ENCODE assay signal across 10 mouse cellular contexts in genomic region chr2:144329937-144330336, GRCm38 (mm10). TPM values are rescaled to one million over a fixed set of nuclear protein-coding genes. Genes with fewer than 3 reads are reported as not detected.
DNase-seq lines count a peak whose midpoint lies in the region; ATAC-seq and TF ChIP-seq lines count a peak whose summit lies in the region.
"Had no signal": no experiment of that assay in that cellular context is flagged by ENCODE, and none has a peak within 500 bp of the region (broad histone marks: within the 10 kb centered on the region; RNA-seq: fewer than 3 reads in every experiment).

No protein-coding gene starts in this region.

- H3K27ac ChIP-seq in heart, embryonic 13.5 days (replicated peaks): no peak overlapping the region
- H3K27ac ChIP-seq in CH12.LX (ENCODE audit: insufficient read depth, low read depth): no peak overlapping the region
- no peak overlapping the region for H3K27ac ChIP-seq in forebrain, embryonic 13.5 days
- no peak overlapping the region for H3K27ac ChIP-seq in liver, embryonic 13.5 days
- H3K27ac ChIP-seq: layer of hippocampus, adult 2 months had no signal

- no peak for TF ChIP-seq RAD21 in CH12.LX (IDR thresholded peaks at IDR 0.05; ENCODE audit: low read depth, low read length)

- no peak for DNase-seq in heart, postnatal 14 days
- DNase-seq in CH12.LX (ENCODE audit: extremely low read depth): no peak
- no peak for DNase-seq in liver, embryonic 13.5 days
- no peak for DNase-seq in spleen, postnatal 10 days (ENCODE audit: low spot score in 2 of 2)
- no peak for DNase-seq in adrenal gland, adult 18-20 months (ENCODE audit: low spot score in 2 of 2)

- intact Hi-C loops in heart, postnatal 14 days (cut with DNase I): no loop called here

- H3K79me2 ChIP-seq in CH12.LX (replicated peaks; ENCODE audit: control insufficient read depth, extremely low read depth, insufficient read depth, poor library complexity, severe bottlenecking): no peaks in the 10 kb centered on the region

- no peak for TF ChIP-seq POLR2A in CH12.LX (IDR thresholded peaks at IDR 0.05; ENCODE audit: low read depth, low read length)

- peaks cover 94% of the 10 kb centered on the region for H3K27me3 ChIP-seq in heart, embryonic 13.5 days (replicated peaks)
- H3K27me3 ChIP-seq in CH12.LX (replicated peaks): no peaks in the 10 kb centered on the region
- peaks cover 80% of the 10 kb centered on the region for H3K27me3 ChIP-seq in forebrain, embryonic 13.5 days
- H3K27me3 ChIP-seq in liver, embryonic 13.5 days: peaks cover 83% of the 10 kb centered on the region

- H3K36me3 ChIP-seq in heart, embryonic 13.5 days: no peaks in the 10 kb centered on the region
- H3K36me3 ChIP-seq in CH12.LX (replicated peaks in 1 of 2; ENCODE audit: control insufficient read depth in 1 of 2, insufficient read depth in 1 of 2, low read length in 1 of 2): no peaks in the 10 kb centered on the region
- no peaks in the 10 kb centered on the region for H3K36me3 ChIP-seq in forebrain, embryonic 13.5 days (ENCODE audit: poor library complexity, severe bottlenecking)
- no peaks in the 10 kb centered on the region for H3K36me3 ChIP-seq in liver, embryonic 13.5 days

- ATAC-seq in heart, embryonic 13.5 days (ENCODE audit: extremely low read depth, insufficient number of reproducible peaks, low FRiP score, low TSS enrichment): no peak
- no peak for ATAC-seq in forebrain, embryonic 13.5 days
- no peak for ATAC-seq in liver, embryonic 13.5 days (ENCODE audit: low read depth)
- no peak for ATAC-seq in megakaryocyte-erythroid progenitor cell, adult 5-6 weeks (replicated peaks; ENCODE audit: low FRiP score, low TSS enrichment, poor library complexity, severe bottlenecking)

- dilution Hi-C loops in CH12.LX (cut with MboI; ENCODE audit: extremely low pct_ligation_motif_present, extremely low pct_unique_long_range_greater_than_20kb, low sequenced_read_pairs): no loop called here

- no peaks in the 10 kb centered on the region for H3K9me3 ChIP-seq in heart, embryonic 13.5 days
- peaks cover 17% of the 10 kb centered on the region for H3K9me3 ChIP-seq in CH12.LX (replicated peaks; ENCODE audit: low read length)
- H3K9me3 ChIP-seq in forebrain, embryonic 13.5 days (replicated peaks): no peaks in the 10 kb centered on the region
- no peaks in the 10 kb centered on the region for H3K9me3 ChIP-seq in liver, embryonic 13.5 days (replicated peaks)

- H3K9ac ChIP-seq in heart, embryonic 13.5 days: no peak overlapping the region
- no peak overlapping the region for H3K9ac ChIP-seq in CH12.LX (ENCODE audit: insufficient read depth, low read depth)
- H3K9ac ChIP-seq in forebrain, embryonic 13.5 days: no peak overlapping the region
- no peak overlapping the region for H3K9ac ChIP-seq in liver, embryonic 13.5 days

- H3K4me3 ChIP-seq in heart, embryonic 13.5 days: peak overlapping the region; percentile 64
- no peak overlapping the region for H3K4me3 ChIP-seq in CH12.LX (replicated peaks in 1 of 3; ENCODE audit: low read depth in 2 of 3, low read length in 2 of 3, poor library complexity in 1 of 3)
- peak overlapping the region; percentile 49 for H3K4me3 ChIP-seq in forebrain, embryonic 13.5 days
- peak overlapping the region; percentile 52; the same call in 1 of the 2 replicates for H3K4me3 ChIP-seq in liver, embryonic 13.5 days (replicated peaks)

- WGBS in heart, embryonic 13.5 days: 2% methylated on average over 10 of the region's 10 CpGs
- WGBS in forebrain, embryonic 13.5 days: 2% methylated on average over 10 of the region's 10 CpGs
- 7% methylated on average over 10 of the region's 10 CpGs for WGBS in liver, embryonic 13.5 days (ENCODE audit: insufficient replicate concordance)

- H3K4me2 ChIP-seq in heart, embryonic 13.5 days: peak overlapping the region; percentile 92
- H3K4me2 ChIP-seq in CH12.LX (ENCODE audit: insufficient read depth, low read depth, poor library complexity, severe bottlenecking): 0 out of 2 replicates have a peak overlapping the region, but pooled peaks have one; percentile 7
- 0 out of 2 replicates have a peak overlapping the region, but pooled peaks have one; percentile 91 for H3K4me2 ChIP-seq in forebrain, embryonic 13.5 days
- H3K4me2 ChIP-seq in liver, embryonic 13.5 days: no peak overlapping the region

- peaks cover 41% of the 10 kb centered on the region for H3K4me1 ChIP-seq in heart, embryonic 13.5 days
- peaks cover 3 to 7% of the 10 kb centered on the region in 2 experiments for H3K4me1 ChIP-seq in CH12.LX (ENCODE audit: control insufficient read depth in 1 of 2, insufficient read depth in 2 of 2)
- peaks cover 32% of the 10 kb centered on the region for H3K4me1 ChIP-seq in forebrain, embryonic 13.5 days
- peaks cover 21% of the 10 kb centered on the region for H3K4me1 ChIP-seq in liver, embryonic 13.5 days (replicated peaks)

- in situ Hi-C loops in CH12.LX (cut with MboI; ENCODE audit: low pct_ligation_motif_present, low pct_unique_long_range_greater_than_20kb, low sequenced_read_pairs): no loop called here

- TF ChIP-seq CTCF in CH12.LX (conservative IDR thresholded peaks at IDR 0.05 in 1 of 2, IDR thresholded peaks at IDR 0.05 in 1 of 2; ENCODE audit: low read depth in 2 of 2, low read length in 2 of 2): no peak

- TF ChIP-seq EP300 in CH12.LX (IDR thresholded peaks at IDR 0.05; ENCODE audit: low read length): no peak

TF ChIP-seq in CH12.LX, 34 proteins besides CTCF, POLR2A, EP300 and RAD21 (continues in another document):
- TF ChIP-seq MYC (IDR thresholded peaks at IDR 0.05; ENCODE audit: low read depth, low read length): no peak
- TF ChIP-seq MAFK (IDR thresholded peaks at IDR 0.05; ENCODE audit: insufficient replicate concordance, low read length): no peak

RNA-seq across cellular contexts. Expression of gene Ovol2, which starts 2.0 kb away (rescaled TPM):
- 0.13 and 0.24 TPM in 2 replicates for polyA plus RNA-seq in heart, embryonic 13.5 days (2015; fragmentation: Nextera tagmentation; extraction: Ambion mirVana)
- total RNA-seq in heart, postnatal 14 days (2021): not detected
- not detected in 2 replicates for total RNA-seq in CH12.LX (2012; rRNA removed)
- total RNA-seq in CH12.LX (2014; rRNA removed): not detected in 2 replicates
- polyA plus RNA-seq in CH12.LX (2012; ENCODE audit: insufficient read length, low read depth): not detected in 2 replicates
- not detected in 2 replicates for polyA plus RNA-seq in forebrain, embryonic 13.5 days (2015; fragmentation: Nextera tagmentation; extraction: Ambion mirVana)
- not detected in 2 replicates for polyA plus RNA-seq in liver, embryonic 13.5 days (2015; fragmentation: Nextera tagmentation; extraction: Ambion mirVana)
- not detected for total RNA-seq in adrenal gland, adult 18-20 months (2021)
- total RNA-seq in megakaryocyte-erythroid progenitor cell, adult 5-6 weeks (2014; fragmentation: Nextera tagmentation): not detected in 2 replicates
- total RNA-seq in megakaryocyte-erythroid progenitor cell, adult 5-6 weeks (2017): not detected in 2 replicates

RNA-seq across cellular contexts. Expression of gene Kat14, which starts 38.8 kb away (rescaled TPM):
- 24.7 and 27.9 TPM in 2 replicates for polyA plus RNA-seq in heart, embryonic 13.5 days (2015; fragmentation: Nextera tagmentation; extraction: Ambion mirVana)
- total RNA-seq in heart, postnatal 14 days (2021): 10 to 100 TPM; 23.7 to 25.0 TPM
- 25.7 and 30.9 TPM in 2 replicates for total RNA-seq in CH12.LX (2012; rRNA removed)
- total RNA-seq in CH12.LX (2014; rRNA removed): 24.3 and 25.9 TPM in 2 replicates
- 54.4 and 56.2 TPM in 2 replicates for polyA plus RNA-seq in CH12.LX (2012; ENCODE audit: insufficient read length, low read depth)
- 29.8 and 39.3 TPM in 2 replicates for polyA plus RNA-seq in forebrain, embryonic 13.5 days (2015; fragmentation: Nextera tagmentation; extraction: Ambion mirVana)
- 20.7 and 21.1 TPM in 2 replicates for polyA plus RNA-seq in liver, embryonic 13.5 days (2015; fragmentation: Nextera tagmentation; extraction: Ambion mirVana)
- 10 to 100 TPM; 21.9 to 23.1 TPM for total RNA-seq in adrenal gland, adult 18-20 months (2021)
- 62.3 and 96.4 TPM in 2 replicates for total RNA-seq in megakaryocyte-erythroid progenitor cell, adult 5-6 weeks (2014; fragmentation: Nextera tagmentation)
- 29.8 and 33.6 TPM in 2 replicates for total RNA-seq in megakaryocyte-erythroid progenitor cell, adult 5-6 weeks (2017)

RNA-seq across cellular contexts. Expression of gene Pet117, which starts 38.9 kb away (rescaled TPM):
- 0.90 and 1.3 TPM in 2 replicates for polyA plus RNA-seq in heart, embryonic 13.5 days (2015; fragmentation: Nextera tagmentation; extraction: Ambion mirVana)
- total RNA-seq in heart, postnatal 14 days (2021): 1 to 10 TPM; 6.1 to 9.5 TPM
- total RNA-seq in CH12.LX (2012; rRNA removed) (not detected in 2 replicates), CH12.LX (2014; rRNA removed) (not detected in 2 replicates)
- polyA plus RNA-seq in CH12.LX (2012; ENCODE audit: insufficient read length, low read depth): 12.3 and 14.5 TPM in 2 replicates
- polyA plus RNA-seq in forebrain, embryonic 13.5 days (2015; fragmentation: Nextera tagmentation; extraction: Ambion mirVana): 2.8 and 3.6 TPM in 2 replicates
- polyA plus RNA-seq in liver, embryonic 13.5 days (2015; fragmentation: Nextera tagmentation; extraction: Ambion mirVana): 2.8 and 4.4 TPM in 2 replicates
- 1 to 10 TPM; 5.2 to 8.5 TPM for total RNA-seq in adrenal gland, adult 18-20 months (2021)
- not detected in 2 replicates for total RNA-seq in megakaryocyte-erythroid progenitor cell, adult 5-6 weeks (2014; fragmentation: Nextera tagmentation)
- total RNA-seq in megakaryocyte-erythroid progenitor cell, adult 5-6 weeks (2017): 2.4 TPM in 1 of 2 replicates, not detected in the other
- polyA plus RNA-seq: brain, embryonic 14.5 days had no signal

RNA-seq across cellular contexts. Expression of gene Snx5, which starts 59.2 kb away (rescaled TPM):
- 90.9 and 96.3 TPM in 2 replicates for polyA plus RNA-seq in heart, embryonic 13.5 days (2015; fragmentation: Nextera tagmentation; extraction: Ambion mirVana)
- total RNA-seq in heart, postnatal 14 days (2021): 10 to 100 TPM; 50.4 to 51.9 TPM
- total RNA-seq in CH12.LX (2012; rRNA removed) (380 and 456 TPM in 2 replicates), CH12.LX (2014; rRNA removed) (1,220 and 1,259 TPM in 2 replicates)
- 652 and 666 TPM in 2 replicates for polyA plus RNA-seq in CH12.LX (2012; ENCODE audit: insufficient read length, low read depth)
- polyA plus RNA-seq in forebrain, embryonic 13.5 days (2015; fragmentation: Nextera tagmentation; extraction: Ambion mirVana): 74.5 and 78.6 TPM in 2 replicates
- polyA plus RNA-seq in liver, embryonic 13.5 days (2015; fragmentation: Nextera tagmentation; extraction: Ambion mirVana): 83.9 and 94.8 TPM in 2 replicates
- total RNA-seq in adrenal gland, adult 18-20 months (2021): 10 to 100 TPM; 82.1 to 86.4 TPM
- total RNA-seq in megakaryocyte-erythroid progenitor cell, adult 5-6 weeks (2014; fragmentation: Nextera tagmentation): 326 and 333 TPM in 2 replicates
- total RNA-seq in megakaryocyte-erythroid progenitor cell, adult 5-6 weeks (2017): 444 and 510 TPM in 2 replicates

RNA-seq across cellular contexts. Expression of gene Mgme1, which starts 59.5 kb away (rescaled TPM):
- 20.0 and 22.5 TPM in 2 replicates for polyA plus RNA-seq in heart, embryonic 13.5 days (2015; fragmentation: Nextera tagmentation; extraction: Ambion mirVana)
- 1 to 10 TPM; 8.5 to 9.6 TPM for total RNA-seq in heart, postnatal 14 days (2021)
- total RNA-seq in CH12.LX (2012; rRNA removed) (10.6 and 13.0 TPM in 2 replicates), CH12.LX (2014; rRNA removed) (20.7 and 21.9 TPM in 2 replicates)
- polyA plus RNA-seq in CH12.LX (2012; ENCODE audit: insufficient read length, low read depth): 19.7 and 20.2 TPM in 2 replicates
- polyA plus RNA-seq in forebrain, embryonic 13.5 days (2015; fragmentation: Nextera tagmentation; extraction: Ambion mirVana): 14.9 and 16.6 TPM in 2 replicates
- 14.0 and 14.3 TPM in 2 replicates for polyA plus RNA-seq in liver, embryonic 13.5 days (2015; fragmentation: Nextera tagmentation; extraction: Ambion mirVana)
- 10 to 100 TPM; 23.2 to 23.7 TPM for total RNA-seq in adrenal gland, adult 18-20 months (2021)
- 9.5 and 16.1 TPM in 2 replicates for total RNA-seq in megakaryocyte-erythroid progenitor cell, adult 5-6 weeks (2014; fragmentation: Nextera tagmentation)
- 24.7 and 31.8 TPM in 2 replicates for total RNA-seq in megakaryocyte-erythroid progenitor cell, adult 5-6 weeks (2017)

Comparison
In these comparisons a context has a peak if more than half of its experiments do, and no peak if none do; other contexts are left out.
1. H3K4me3 ChIP-seq: peak in heart, embryonic 13.5 days (single experiment), forebrain, embryonic 13.5 days (single experiment) and liver, embryonic 13.5 days (single experiment); none in CH12.LX (0 of 3).